Comparison of ENCODE assay signal across 20 mouse cellular contexts in genomic region chr16:21835584-21835931, GRCm38 (mm10). TPM values are rescaled to one million over a fixed set of nuclear protein-coding genes. Genes with fewer than 3 reads are reported as not detected.
DNase-seq lines count a peak whose midpoint lies in the region; ATAC-seq lines count a peak whose summit lies in the region.
"Had no signal": no experiment of that assay in that cellular context is flagged by ENCODE, and none has a peak within 500 bp of the region (broad histone marks: within the 10 kb centered on the region; RNA-seq: fewer than 3 reads in every experiment).

No protein-coding gene starts in this region.

- no peak for DNase-seq in heart, postnatal 25 days (ENCODE audit: low spot score)
- DNase-seq in ES-CJ7 (ENCODE audit: low read depth, low spot score): peak; percentile 25
- DNase-seq in embryonic facial prominence, embryonic 14.5 days (ENCODE audit: low spot score): peak; percentile 32
- DNase-seq in thymus, postnatal 0 days (ENCODE audit: low spot score): peak; percentile 85
- DNase-seq in cerebellum, postnatal 14 days: no peak
- DNase-seq in cerebellum, adult 9-11 months: no peak
- DNase-seq in layer of hippocampus, adult 11-12 months (ENCODE audit: low spot score): no peak
- DNase-seq: adrenal gland, postnatal 10 days; cerebellum, adult 18-20 months; heart, adult 18-20 months; kidney, postnatal 10 days; layer of hippocampus, adult 9-11 months had no signal

- no peak overlapping the region for H3K4me2 ChIP-seq in heart, embryonic 16.5 days (ENCODE audit: low read depth, low read length)
- H3K4me2 ChIP-seq in embryonic facial prominence, embryonic 14.5 days (ENCODE audit: low read depth, low read length): no peak overlapping the region
- H3K4me2 ChIP-seq: forebrain, embryonic 13.5 days; limb, embryonic 13.5 days; midbrain, embryonic 13.5 days; neural tube, embryonic 15.5 days had no signal

- H3K36me3 ChIP-seq in heart, embryonic 16.5 days (ENCODE audit: control insufficient read depth, insufficient read depth): no peaks in the 10 kb centered on the region
- H3K36me3 ChIP-seq in embryonic facial prominence, embryonic 14.5 days (ENCODE audit: control insufficient read depth, insufficient read depth, low read length): no peaks in the 10 kb centered on the region
- H3K36me3 ChIP-seq: limb, embryonic 13.5 days; midbrain, embryonic 13.5 days; neural tube, embryonic 15.5 days had no signal

- H3K4me3 ChIP-seq in heart, embryonic 16.5 days (ENCODE audit: low read length): no peak overlapping the region
- H3K4me3 ChIP-seq in embryonic facial prominence, embryonic 14.5 days (ENCODE audit: low read depth, low read length): no peak overlapping the region
- H3K4me3 ChIP-seq: forebrain, embryonic 13.5 days; limb, embryonic 13.5 days; midbrain, embryonic 13.5 days; neural tube, embryonic 15.5 days had no signal

- H3K27me3 ChIP-seq in heart, embryonic 16.5 days (ENCODE audit: control insufficient read depth, insufficient read depth, low read length): no peaks in the 10 kb centered on the region
- no peaks in the 10 kb centered on the region for H3K27me3 ChIP-seq in embryonic facial prominence, embryonic 14.5 days (replicated peaks; ENCODE audit: control insufficient read depth, insufficient read depth, low read length)
- H3K27me3 ChIP-seq: forebrain, embryonic 13.5 days; limb, embryonic 13.5 days; midbrain, embryonic 13.5 days; neural tube, embryonic 15.5 days had no signal

- intact Hi-C loops in heart, postnatal 25 days (cut with DNase I): loop anchor here (5.0 to 10.0 kb wide), 3 partner anchors 187 to 459 kb away; no protein-coding TSS in a partner anchor

- H3K4me1 ChIP-seq in heart, embryonic 16.5 days (ENCODE audit: control insufficient read depth, insufficient read depth, low read length): no peaks in the 10 kb centered on the region
- no peaks in the 10 kb centered on the region for H3K4me1 ChIP-seq in embryonic facial prominence, embryonic 14.5 days (ENCODE audit: control insufficient read depth, insufficient read depth, low read length)
- H3K4me1 ChIP-seq: forebrain, embryonic 13.5 days; limb, embryonic 13.5 days; midbrain, embryonic 13.5 days had no signal

- no peaks in the 10 kb centered on the region for H3K9me3 ChIP-seq in heart, embryonic 16.5 days (replicated peaks; ENCODE audit: control insufficient read depth, low read length)
- H3K9me3 ChIP-seq in embryonic facial prominence, embryonic 14.5 days (ENCODE audit: control insufficient read depth, low read length): no peaks in the 10 kb centered on the region
- H3K9me3 ChIP-seq: forebrain, embryonic 13.5 days; limb, embryonic 13.5 days; midbrain, embryonic 13.5 days; neural tube, embryonic 15.5 days had no signal

- 50% methylated on average over 7 of the region's 7 CpGs for WGBS in heart, embryonic 16.5 days
- 13% methylated on average over 7 of the region's 7 CpGs for WGBS in embryonic facial prominence, embryonic 14.5 days

- H3K27ac ChIP-seq in heart, embryonic 16.5 days (ENCODE audit: low read length): peak overlapping the region; percentile 25; the same call in 1 of the 2 replicates
- H3K27ac ChIP-seq in embryonic facial prominence, embryonic 14.5 days (replicated peaks; ENCODE audit: low read depth, low read length): no peak overlapping the region
- H3K27ac ChIP-seq: forebrain, embryonic 13.5 days; limb, embryonic 13.5 days; liver, embryonic 14.5 days; midbrain, embryonic 13.5 days; neural tube, embryonic 15.5 days had no signal

- no peak overlapping the region for H3K9ac ChIP-seq in heart, embryonic 16.5 days (ENCODE audit: low read length)
- H3K9ac ChIP-seq in embryonic facial prominence, embryonic 14.5 days (ENCODE audit: low read depth, low read length): no peak overlapping the region
- H3K9ac ChIP-seq: forebrain, embryonic 13.5 days; limb, embryonic 13.5 days; liver, embryonic 14.5 days; midbrain, embryonic 13.5 days; neural tube, embryonic 15.5 days had no signal

- peak; percentile 49; the same call in 1 of the 2 replicates for ATAC-seq in heart, embryonic 16.5 days (replicated peaks; ENCODE audit: extremely low read depth, insufficient read depth, low FRiP score)
- peak; percentile 73; the same call in 1 of the 2 replicates for ATAC-seq in embryonic facial prominence, embryonic 14.5 days (ENCODE audit: low read depth)
- ATAC-seq: forebrain, embryonic 13.5 days; lung, postnatal 0 days; midbrain, embryonic 13.5 days had no signal

RNA-seq across cellular contexts. Expression of gene Map3k13, which starts 41.4 kb away (rescaled TPM):
- 0.62 and 0.76 TPM in 2 replicates for polyA plus RNA-seq in heart, embryonic 16.5 days (2015; fragmentation: Nextera tagmentation; extraction: Ambion mirVana)
- total RNA-seq in heart, postnatal 25 days (2021): under 1 TPM; 0.81 to 0.89 TPM
- polyA plus RNA-seq in embryonic facial prominence, embryonic 14.5 days (2014; fragmentation: Nextera tagmentation; extraction: Ambion mirVana): 0.84 and 0.95 TPM in 2 replicates
- 0.59 and 0.66 TPM in 2 replicates for polyA plus RNA-seq in thymus, postnatal 0 days (2015; fragmentation: Nextera tagmentation; extraction: Ambion mirVana)
- total RNA-seq: megakaryocyte progenitor cell, adult 5-6 weeks had no signal

RNA-seq across cellular contexts. Expression of gene Ehhadh, which starts 48.0 kb away (rescaled TPM):
- polyA plus RNA-seq in heart, embryonic 16.5 days (2015; fragmentation: Nextera tagmentation; extraction: Ambion mirVana): 3.0 and 3.6 TPM in 2 replicates
- total RNA-seq in heart, postnatal 25 days (2021): 10 to 100 TPM; 12.1 to 13.8 TPM
- polyA plus RNA-seq in embryonic facial prominence, embryonic 14.5 days (2014; fragmentation: Nextera tagmentation; extraction: Ambion mirVana): 2.2 and 2.5 TPM in 2 replicates
- polyA plus RNA-seq in thymus, postnatal 0 days (2015; fragmentation: Nextera tagmentation; extraction: Ambion mirVana): 8.3 and 9.9 TPM in 2 replicates

Comparison
In these comparisons a context has a peak if more than half of its experiments do, and no peak if none do; other contexts are left out.
1. DNase-seq: peak in ES-CJ7 (single experiment), embryonic facial prominence, embryonic 14.5 days (single experiment) and thymus, postnatal 0 days (single experiment); none in heart, postnatal 25 days (single experiment), cerebellum, postnatal 14 days (0 of 2), cerebellum, adult 9-11 months (single experiment) and layer of hippocampus, adult 11-12 months (single experiment).